Mouse (Mus musculus): ENCODE data around the gene Ankra2. TPM values are rescaled to one million over a fixed set of nuclear protein-coding genes. Genes with fewer than 3 reads are reported as not detected.
A peak's percentile ranks its signal among the peaks of the same experiment; 100 is the strongest.

Gene Ankra2
- polyA plus RNA-seq, 1 experiment from 2014 or later: 26.6 TPM

DNA sequence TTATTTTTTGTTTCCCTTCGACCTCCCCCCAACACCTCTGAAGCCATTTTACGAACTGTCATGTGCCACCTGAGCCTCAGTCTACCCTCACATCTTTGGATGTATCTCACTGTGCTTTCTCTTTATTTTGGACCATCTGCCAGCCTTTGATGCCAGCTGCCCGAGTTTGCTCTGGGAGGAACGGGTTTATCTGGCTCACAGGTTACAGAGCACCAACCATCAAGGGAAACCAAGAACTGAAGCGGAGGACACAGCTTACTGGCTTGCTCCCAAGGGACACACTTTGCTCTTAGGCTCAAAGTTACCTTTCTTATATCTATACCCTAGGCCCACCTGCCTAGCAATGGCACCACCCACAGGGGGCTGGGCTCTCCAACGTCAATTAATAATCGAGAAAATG lies 17.5 kb upstream of the Ankra2 start:
- DNase-seq (ENCODE audit: low spot score): no peak
- no peaks in the 10 kb centered on the region for H3K9me3 ChIP-seq (ENCODE audit: control insufficient read depth, low read length)
- H3K9ac ChIP-seq (ENCODE audit: low read depth, low read length): no peak overlapping the region
- peaks cover 32% of the 10 kb centered on the region for H3K36me3 ChIP-seq (ENCODE audit: control insufficient read depth, insufficient read depth, low read length)
- no peak overlapping the region for H3K27ac ChIP-seq (replicated peaks; ENCODE audit: low read depth, low read length)
- H3K4me2 ChIP-seq (ENCODE audit: low read depth, low read length): no peak overlapping the region
- H3K4me1 ChIP-seq (ENCODE audit: control insufficient read depth, insufficient read depth, low read length): no peaks in the 10 kb centered on the region
- WGBS: 82% methylated on average over 7 of the region's 7 CpGs
- no peaks in the 10 kb centered on the region for H3K27me3 ChIP-seq (replicated peaks; ENCODE audit: control insufficient read depth, insufficient read depth, low read length)
- no peak overlapping the region for H3K4me3 ChIP-seq (ENCODE audit: low read depth, low read length)
- ATAC-seq (ENCODE audit: low read depth): 0 out of 2 replicates have a peak, but pooled peaks have one; percentile 26

DNA sequence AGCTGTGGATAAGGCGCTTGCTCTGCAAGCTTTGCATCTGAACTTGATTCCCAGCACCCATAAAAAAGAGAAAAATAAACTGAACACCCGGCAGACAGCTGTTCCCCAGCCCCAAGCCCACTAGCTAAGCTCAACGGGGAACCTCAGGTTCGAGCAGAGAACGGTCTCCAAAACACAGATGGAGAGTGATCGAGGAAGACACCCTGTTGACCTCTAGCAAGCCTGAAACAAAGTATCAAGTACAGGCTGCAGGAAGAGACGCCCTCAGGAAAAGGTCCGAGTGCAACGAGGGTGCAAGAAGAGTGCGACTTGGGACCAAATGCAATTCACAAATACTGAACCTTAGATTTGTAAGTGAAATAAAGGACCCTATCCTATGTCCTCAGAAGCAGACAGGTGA lies 13.3 kb upstream of the Ankra2 start:
- H3K9ac ChIP-seq (ENCODE audit: low read depth, low read length): no peak overlapping the region
- DNase-seq (ENCODE audit: low spot score) (no peak), ATAC-seq (ENCODE audit: low read depth) (no peak)
- 83% methylated on average over 10 of the region's 10 CpGs for WGBS
- H3K27ac ChIP-seq (replicated peaks; ENCODE audit: low read depth, low read length): no peak overlapping the region
- H3K9me3 ChIP-seq (ENCODE audit: control insufficient read depth, low read length): no peaks in the 10 kb centered on the region
- no peak overlapping the region for H3K4me2 ChIP-seq (ENCODE audit: low read depth, low read length)
- no peak overlapping the region for H3K4me3 ChIP-seq (ENCODE audit: low read depth, low read length)
- no peaks in the 10 kb centered on the region for H3K4me1 ChIP-seq (ENCODE audit: control insufficient read depth, insufficient read depth, low read length)
- H3K27me3 ChIP-seq (replicated peaks; ENCODE audit: control insufficient read depth, insufficient read depth, low read length): no peaks in the 10 kb centered on the region
- H3K36me3 ChIP-seq (ENCODE audit: control insufficient read depth, insufficient read depth, low read length): peaks cover 65% of the 10 kb centered on the region

DNA sequence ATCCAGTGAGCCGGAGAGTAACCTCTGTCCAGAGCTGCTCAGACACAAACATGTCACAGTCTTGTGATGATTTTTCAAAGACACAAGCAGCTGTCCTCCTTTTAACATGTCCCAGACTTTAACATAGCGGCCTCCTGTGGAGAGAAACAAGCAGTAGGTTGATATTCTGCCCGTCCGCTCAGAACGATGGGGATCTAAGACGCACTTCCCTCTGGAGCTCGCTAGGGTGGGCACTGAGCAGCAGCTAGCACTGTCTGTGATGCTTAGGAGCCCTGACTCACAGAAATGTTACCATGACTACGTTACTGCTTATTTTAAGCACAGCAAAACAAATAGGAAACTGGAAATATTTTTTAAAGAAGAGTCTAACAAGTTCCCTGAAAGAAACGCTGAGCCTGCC lies 8.0 kb upstream of the Ankra2 start:
- Histone ChIP-seq H3K4me3 (ENCODE audit: low read depth, low read length) (no peak overlapping the region), H3K9ac (ENCODE audit: low read depth, low read length) (no peak overlapping the region), H3K4me2 (ENCODE audit: low read depth, low read length) (no peak overlapping the region), H3K27me3 (replicated peaks; ENCODE audit: control insufficient read depth, insufficient read depth, low read length) (no peaks in the 10 kb centered on the region), H3K4me1 (ENCODE audit: control insufficient read depth, insufficient read depth, low read length) (no peaks in the 10 kb centered on the region), H3K27ac (replicated peaks; ENCODE audit: low read depth, low read length) (no peak overlapping the region), H3K36me3 (ENCODE audit: control insufficient read depth, insufficient read depth, low read length) (peaks cover 86% of the 10 kb centered on the region), H3K9me3 (ENCODE audit: control insufficient read depth, low read length) (no peaks in the 10 kb centered on the region)
- ATAC-seq (ENCODE audit: low read depth) (no peak), DNase-seq (ENCODE audit: low spot score) (no peak)
- WGBS: 78% methylated on average over 9 of the region's 9 CpGs

GRCm38 (mm10) chr13:98263458-98263987 lies 649 bp downstream of the Ankra2 start:
- Histone ChIP-seq H3K4me1 (ENCODE audit: control insufficient read depth, insufficient read depth, low read length) (peaks cover 14% of the 10 kb centered on the region), H3K27me3 (replicated peaks; ENCODE audit: control insufficient read depth, insufficient read depth, low read length) (no peaks in the 10 kb centered on the region), H3K36me3 (ENCODE audit: control insufficient read depth, insufficient read depth, low read length) (peaks cover 35% of the 10 kb centered on the region), H3K9ac (ENCODE audit: low read depth, low read length) (peak overlapping the region; percentile 87), H3K4me3 (ENCODE audit: low read depth, low read length) (peak overlapping the region; percentile 95), H3K4me2 (ENCODE audit: low read depth, low read length) (peak overlapping the region; percentile 55), H3K27ac (replicated peaks; ENCODE audit: low read depth, low read length) (peak overlapping the region; percentile 78), H3K9me3 (ENCODE audit: control insufficient read depth, low read length) (no peaks in the 10 kb centered on the region)
- WGBS: 3% methylated on average over 11 of the region's 16 CpGs
- DNase-seq (ENCODE audit: low spot score): no peak
- peak; percentile 13 for ATAC-seq (ENCODE audit: low read depth)

GRCm38 (mm10) chr13:98264111-98264510 lies 1.2 kb downstream of the Ankra2 start:
- H3K36me3 ChIP-seq (ENCODE audit: control insufficient read depth, insufficient read depth, low read length): peaks cover 34% of the 10 kb centered on the region
- no peak for ATAC-seq (ENCODE audit: low read depth)
- peak overlapping the region; percentile 95 for H3K4me3 ChIP-seq (ENCODE audit: low read depth, low read length)
- no peaks in the 10 kb centered on the region for H3K27me3 ChIP-seq (replicated peaks; ENCODE audit: control insufficient read depth, insufficient read depth, low read length)
- peak overlapping the region; percentile 87; the same call in 1 of the 2 replicates for H3K9ac ChIP-seq (ENCODE audit: low read depth, low read length)
- peak overlapping the region; percentile 55 for H3K4me2 ChIP-seq (ENCODE audit: low read depth, low read length)
- peaks cover 14% of the 10 kb centered on the region for H3K4me1 ChIP-seq (ENCODE audit: control insufficient read depth, insufficient read depth, low read length)
- H3K9me3 ChIP-seq (ENCODE audit: control insufficient read depth, low read length): no peaks in the 10 kb centered on the region
- WGBS: 25% methylated on average over 5 of the region's 5 CpGs
- DNase-seq (ENCODE audit: low spot score): peak; percentile 24
- H3K27ac ChIP-seq (replicated peaks; ENCODE audit: low read depth, low read length): no peak overlapping the region

DNA sequence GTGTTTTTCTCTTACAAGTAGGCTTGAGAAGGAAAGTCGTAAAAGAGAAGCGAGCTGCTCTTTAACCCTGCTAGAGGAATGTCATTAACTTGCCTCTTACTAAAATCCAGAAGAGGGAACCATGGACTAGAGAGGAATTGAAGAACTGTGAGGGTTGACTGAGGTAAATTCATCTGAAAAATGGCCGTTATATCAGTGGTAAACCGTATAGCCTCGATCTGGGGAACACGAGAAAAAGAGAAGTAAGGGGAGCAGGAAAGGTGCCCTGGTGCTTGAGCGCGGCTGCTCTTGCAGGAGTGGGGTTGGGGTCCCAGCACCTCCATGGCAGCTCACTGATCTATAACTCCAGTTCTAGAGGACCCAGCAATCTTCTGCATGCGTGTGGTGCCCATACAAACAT lies 11.1 kb downstream of the Ankra2 start:
- Histone ChIP-seq H3K4me2 (ENCODE audit: low read depth, low read length) (no peak overlapping the region), H3K36me3 (ENCODE audit: control insufficient read depth, insufficient read depth, low read length) (peaks cover 46% of the 10 kb centered on the region), H3K4me1 (ENCODE audit: control insufficient read depth, insufficient read depth, low read length) (no peaks in the 10 kb centered on the region), H3K4me3 (ENCODE audit: low read depth, low read length) (no peak overlapping the region), H3K9ac (ENCODE audit: low read depth, low read length) (no peak overlapping the region), H3K9me3 (ENCODE audit: control insufficient read depth, low read length) (no peaks in the 10 kb centered on the region), H3K27me3 (replicated peaks; ENCODE audit: control insufficient read depth, insufficient read depth, low read length) (no peaks in the 10 kb centered on the region), H3K27ac (replicated peaks; ENCODE audit: low read depth, low read length) (no peak overlapping the region)
- DNase-seq (ENCODE audit: low spot score) (no peak), ATAC-seq (ENCODE audit: low read depth) (no peak)
- 93% methylated on average over 9 of the region's 9 CpGs for WGBS

- no peak for ATAC-seq (ENCODE audit: low read depth)
- WGBS: 87% methylated on average over 4 of the region's 4 CpGs
- no peak overlapping the region for H3K4me2 ChIP-seq (ENCODE audit: low read depth, low read length)
- no peaks in the 10 kb centered on the region for H3K9me3 ChIP-seq (ENCODE audit: control insufficient read depth, low read length)
- no peak overlapping the region for H3K27ac ChIP-seq (replicated peaks; ENCODE audit: low read depth, low read length)
- H3K36me3 ChIP-seq (ENCODE audit: control insufficient read depth, insufficient read depth, low read length): peaks cover 43% of the 10 kb centered on the region
- H3K4me3 ChIP-seq (ENCODE audit: low read depth, low read length): no peak overlapping the region
- no peaks in the 10 kb centered on the region for H3K4me1 ChIP-seq (ENCODE audit: control insufficient read depth, insufficient read depth, low read length)
- no peak for DNase-seq (ENCODE audit: low spot score)
- H3K9ac ChIP-seq (ENCODE audit: low read depth, low read length): no peak overlapping the region
- no peaks in the 10 kb centered on the region for H3K27me3 ChIP-seq (replicated peaks; ENCODE audit: control insufficient read depth, insufficient read depth, low read length)
Measured at GRCm38 (mm10) chr13:98275646-98276045, 12.8 kb downstream of the Ankra2 start.

GRCm38 (mm10) chr13:98276253-98276652 lies 13.4 kb downstream of the Ankra2 start:
- Histone ChIP-seq H3K4me2 (ENCODE audit: low read depth, low read length) (no peak overlapping the region), H3K4me3 (ENCODE audit: low read depth, low read length) (no peak overlapping the region), H3K27me3 (replicated peaks; ENCODE audit: control insufficient read depth, insufficient read depth, low read length) (no peaks in the 10 kb centered on the region), H3K9ac (ENCODE audit: low read depth, low read length) (no peak overlapping the region), H3K36me3 (ENCODE audit: control insufficient read depth, insufficient read depth, low read length) (peaks cover 37% of the 10 kb centered on the region), H3K27ac (replicated peaks; ENCODE audit: low read depth, low read length) (no peak overlapping the region), H3K4me1 (ENCODE audit: control insufficient read depth, insufficient read depth, low read length) (no peaks in the 10 kb centered on the region), H3K9me3 (ENCODE audit: control insufficient read depth, low read length) (no peaks in the 10 kb centered on the region)
- WGBS: 85% methylated on average over 7 of the region's 7 CpGs
- DNase-seq (ENCODE audit: low spot score): no peak
- no peak for ATAC-seq (ENCODE audit: low read depth)

GRCm38 (mm10) chr13:98277501-98277900 lies 14.6 kb downstream of the Ankra2 start:
- peaks cover 26% of the 10 kb centered on the region for H3K36me3 ChIP-seq (ENCODE audit: control insufficient read depth, insufficient read depth, low read length)
- H3K9me3 ChIP-seq (ENCODE audit: control insufficient read depth, low read length): no peaks in the 10 kb centered on the region
- no peaks in the 10 kb centered on the region for H3K4me1 ChIP-seq (ENCODE audit: control insufficient read depth, insufficient read depth, low read length)
- H3K9ac ChIP-seq (ENCODE audit: low read depth, low read length): no peak overlapping the region
- no peak overlapping the region for H3K27ac ChIP-seq (replicated peaks; ENCODE audit: low read depth, low read length)
- no peaks in the 10 kb centered on the region for H3K27me3 ChIP-seq (replicated peaks; ENCODE audit: control insufficient read depth, insufficient read depth, low read length)
- H3K4me2 ChIP-seq (ENCODE audit: low read depth, low read length): no peak overlapping the region
- ATAC-seq (ENCODE audit: low read depth) (no peak), DNase-seq (ENCODE audit: low spot score) (no peak)
- WGBS: 83% methylated on average over 2 of the region's 2 CpGs
- no peak overlapping the region for H3K4me3 ChIP-seq (ENCODE audit: low read depth, low read length)
